Mouse (Mus musculus) adrenal gland, adult 18-20 months (tissue): ENCODE data around the gene Ifne. TPM values are rescaled to one million over a fixed set of nuclear protein-coding genes. Genes with fewer than 3 reads are reported as not detected.

Source experiments
- DNase-seq, 2 experiments: peaks; one replicate each; pipeline ENCODE4 v3.0.0; 2021 to 2022; ENCODE audit warnings: low spot score in 2 of 2
- long read RNA-seq, 2 experiments: library from polyadenylated mRNA; stranded (forward); transcript quantifications; one replicate each; pipeline ENCODE4 v2.0.0; 2021
- total RNA-seq, 2 experiments: library from RNA; stranded (reverse); gene quantifications; 1 replicate in 1 of 2; 2 replicates in 1 of 2; pipeline ENCODE4 v1.2.3; 2021

The Ifne gene
- total RNA-seq = not detected
- long read RNA-seq, experiment 1 = 0 reads
- long read RNA-seq, experiment 2 = 0 reads

- no peak for DNase-seq
These were observed at the start of gene Ifne for GRCm38 (mm10) chr4:88880101-88880500. TSS of gene Ifne (minus strand) at chr4:88880201.

GRCm38 (mm10) chr4:88928341-88929102, 48.5 kb upstream of the Ifne start:
- DNase-seq = no peak

- no peak for DNase-seq
These were observed 47.8 kb upstream of the Ifne start for GRCm38 (mm10) chr4:88927850-88928249.

GRCm38 (mm10) chr4:88926637-88927036, 46.6 kb upstream of the Ifne start:
- no peak for DNase-seq

GRCm38 (mm10) chr4:88926082-88926481, 46.1 kb upstream of the Ifne start:
- no peak for DNase-seq

- DNase-seq = no peak
These were observed 45.5 kb upstream of the Ifne start for GRCm38 (mm10) chr4:88925456-88925855.

GRCm38 (mm10) chr4:88921280-88921679, 41.3 kb upstream of the Ifne start:
- DNase-seq = no peak

- DNase-seq = no peak
These were observed 37.9 kb upstream of the Ifne start for GRCm38 (mm10) chr4:88917770-88918460.

- DNase-seq = no peak
These were observed 36.3 kb upstream of the Ifne start for GRCm38 (mm10) chr4:88916306-88916705.

- DNase-seq = no peak
These were observed 34.0 kb upstream of the Ifne start for GRCm38 (mm10) chr4:88913984-88914383.

- DNase-seq = no peak
These were observed 32.9 kb upstream of the Ifne start for GRCm38 (mm10) chr4:88912882-88913281.

GRCm38 (mm10) chr4:88912187-88912586, 32.2 kb upstream of the Ifne start:
- DNase-seq = no peak

GRCm38 (mm10) chr4:88909600-88910534, 29.9 kb upstream of the Ifne start:
- no peak for DNase-seq

GRCm38 (mm10) chr4:88893201-88893754, 13.3 kb upstream of the Ifne start:
- DNase-seq = no peak

GRCm38 (mm10) chr4:88888236-88888635, 8.2 kb upstream of the Ifne start:
- DNase-seq = no peak

GRCm38 (mm10) chr4:88878772-88879171, 1.2 kb downstream of the Ifne start:
- no peak for DNase-seq

- no peak for DNase-seq
These were observed 1.8 kb downstream of the Ifne start for GRCm38 (mm10) chr4:88878246-88878645.

GRCm38 (mm10) chr4:88876520-88876919, 3.5 kb downstream of the Ifne start:
- no peak for DNase-seq

GRCm38 (mm10) chr4:88875435-88876095, 4.4 kb downstream of the Ifne start:
- DNase-seq = no peak

- peak in 1 of 2 experiments; percentile 8 for DNase-seq
These were observed 7.3 kb downstream of the Ifne start for GRCm38 (mm10) chr4:88872691-88873090.
